Mouse (Mus musculus) CD8-positive naive resting alpha-beta T cell, adult 2 months (primary cell): ENCODE measurements at regions not wholly inside any gene's neighbourhood (a gene's known extent, or its start where the extent isn't known, plus 50 kb on each side); places are given as distances from the start of the nearest gene placed in this dataset.

Source experiments
- DNase-seq, 2 experiments: peaks; one replicate each; pipeline ENCODE4 v3.0.0; 2022; ENCODE audit warnings: low read depth in 2 of 2, low spot score in 2 of 2

- no peak for DNase-seq
These were observed 53.6 kb upstream of the Tmpo start for GRCm38 (mm10) chr10:91234709-91235108.
